Mouse (Mus musculus) adrenal gland, postnatal 10 days (tissue): ENCODE measurements around the gene Chit1. TPM values are rescaled to one million over a fixed set of nuclear protein-coding genes. Genes with fewer than 3 reads are reported as not detected.

Experiments
- DNase-seq: peaks from one replicate; pipeline ENCODE4 v3.0.0; 2021; ENCODE audit warnings: mixed read lengths
- long read RNA-seq, 2 experiments: library from polyadenylated mRNA; stranded (forward); transcript quantifications; one replicate each; pipeline ENCODE4 v2.0.0; 2021
- total RNA-seq, 2 experiments: library from RNA; stranded (reverse); gene quantifications; 2 replicates each; pipeline ENCODE4 v1.2.3; 2021

Gene Chit1
- under 1 TPM in 1 of 2 experiments, not detected in 1; 0.15 TPM for total RNA-seq
- long read RNA-seq, experiment 1, partial matches to known transcripts = 0 of 1 reads
- long read RNA-seq, experiment 1, other reads (novel, unspliced or antisense) = 1 of 1 reads
- long read RNA-seq, experiment 2 = 0 reads

DNA sequence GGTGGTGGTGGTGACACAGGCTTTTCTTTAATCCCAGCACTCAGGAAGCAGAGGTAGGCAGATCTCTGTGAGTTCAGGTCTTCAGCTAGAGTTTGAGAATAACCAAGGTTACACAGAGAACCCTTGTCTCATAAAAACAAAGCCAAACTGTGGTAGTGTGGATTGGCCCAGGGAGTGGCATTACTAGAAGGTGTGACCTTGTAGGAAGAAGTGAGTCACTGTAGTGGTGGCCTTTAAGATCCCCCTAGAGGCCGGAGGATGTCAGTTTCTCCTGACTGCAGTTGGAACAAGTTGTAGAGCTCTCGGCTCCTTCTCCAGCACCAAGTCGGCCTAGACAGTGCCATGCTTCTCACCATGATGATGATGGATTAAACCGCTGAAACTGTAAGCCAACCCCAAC, at the start of gene Chit1:
Gene Chit1 (plus strand): TSS at position 264 of the 400 bp plus-strand sequence.
- DNase-seq = no peak

DNA sequence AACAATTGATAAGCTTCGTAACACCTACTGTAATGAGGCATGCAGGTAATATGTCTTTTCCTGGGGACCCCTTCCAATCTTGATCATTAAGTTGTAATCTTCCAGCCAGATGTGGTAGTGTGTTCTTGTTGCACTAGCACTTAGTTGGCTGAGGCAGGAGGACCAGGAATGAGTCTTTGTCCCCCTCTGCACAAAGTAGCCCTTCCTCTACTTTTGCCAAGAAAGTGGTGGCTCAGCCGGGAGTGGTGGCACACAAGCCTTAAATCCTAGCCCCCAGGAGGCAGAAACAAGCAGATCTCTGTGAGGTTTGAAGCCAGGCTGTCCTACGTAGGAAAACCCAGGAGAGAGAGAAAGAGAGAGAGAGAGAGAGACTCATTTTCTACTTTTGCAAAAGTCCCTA, 49.1 kb upstream of the Chit1 start:
- DNase-seq = no peak

DNA sequence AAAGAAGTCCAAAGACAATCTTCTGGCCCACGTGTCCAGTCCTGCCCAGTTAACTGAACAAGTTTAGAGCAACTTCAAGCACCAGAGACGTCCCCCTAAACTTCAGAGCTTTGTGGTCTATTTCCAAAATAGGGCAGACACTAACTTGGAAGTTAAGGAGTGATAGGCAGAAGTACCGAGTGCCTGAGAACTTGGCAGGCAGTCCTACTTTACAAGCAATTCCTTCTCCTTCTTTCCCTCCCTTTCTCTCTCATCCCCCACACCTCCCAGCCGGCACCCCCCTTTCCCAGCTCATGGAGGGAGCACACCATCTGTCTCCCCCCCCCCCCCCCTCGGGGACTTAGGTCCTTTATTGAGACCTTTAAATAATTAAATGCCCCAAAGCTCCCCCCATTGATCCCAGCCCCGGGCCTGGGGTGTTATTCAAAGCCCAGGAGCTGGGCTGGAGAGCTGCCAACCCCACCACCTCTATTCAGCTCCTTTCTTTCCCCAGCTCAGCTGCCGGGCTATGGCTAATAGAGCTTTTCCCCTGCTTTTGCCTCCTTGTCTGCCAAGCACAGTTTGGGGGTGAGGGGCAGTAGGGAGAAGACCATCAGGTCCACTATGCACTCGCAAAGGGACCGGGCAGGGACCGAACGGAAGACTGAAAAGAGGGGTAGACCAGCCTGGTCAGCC, 48.5 kb upstream of the Chit1 start:
- peak; percentile 42 for DNase-seq

DNA sequence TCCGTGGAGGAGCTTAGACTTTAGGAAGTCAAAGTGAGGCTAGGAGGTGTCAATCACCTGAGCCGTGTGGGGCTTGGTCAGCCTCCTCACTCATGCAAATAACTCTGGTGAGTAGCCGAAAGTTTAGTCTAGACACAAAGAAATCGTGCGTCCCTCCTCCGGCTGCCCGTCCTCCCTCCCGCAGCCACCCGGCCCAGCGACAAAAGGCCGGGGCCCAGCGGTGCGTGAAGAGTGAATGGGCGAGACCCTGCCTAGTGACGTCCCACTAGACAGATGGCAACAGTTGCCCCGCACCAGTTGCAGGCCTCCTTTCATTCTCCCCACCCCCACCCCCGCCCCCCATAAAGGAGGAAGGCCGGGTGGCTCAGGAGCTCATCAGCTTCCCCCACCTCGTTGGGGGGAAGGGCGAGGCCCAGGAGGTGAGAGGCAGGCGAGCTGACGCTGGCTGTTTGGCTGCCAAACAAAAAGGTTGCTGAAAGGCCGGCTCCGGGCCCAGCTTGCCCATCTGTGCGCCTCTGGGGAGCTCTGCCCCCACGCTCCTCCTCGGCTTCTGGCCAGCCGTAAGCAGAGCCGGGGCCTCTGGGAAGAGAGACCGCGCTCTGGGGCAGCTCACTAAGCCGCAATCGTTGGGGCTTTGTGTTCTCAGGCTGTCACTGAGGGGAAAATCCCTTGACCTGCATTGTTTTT, 47.8 kb upstream of the Chit1 start:
- DNase-seq = peak; percentile 84

DNA sequence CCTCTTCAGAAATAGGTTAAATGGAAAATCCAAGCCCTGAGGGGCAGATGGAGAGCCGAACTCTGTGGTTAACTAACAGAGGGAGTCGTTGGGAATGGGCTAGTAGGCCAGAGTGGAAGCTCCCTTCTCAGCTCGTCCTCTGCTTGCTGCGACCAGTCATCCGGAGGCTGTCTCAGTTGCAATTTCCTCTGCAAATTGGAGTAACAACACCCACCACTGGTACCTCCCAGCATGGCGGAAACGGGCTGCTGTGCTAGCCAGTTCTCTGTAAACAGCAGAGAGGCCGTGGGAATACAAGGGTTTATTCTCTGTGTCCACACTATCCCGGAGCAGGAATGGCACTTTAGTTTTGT, 47.3 kb upstream of the Chit1 start:
- DNase-seq = peak; percentile 54

DNA sequence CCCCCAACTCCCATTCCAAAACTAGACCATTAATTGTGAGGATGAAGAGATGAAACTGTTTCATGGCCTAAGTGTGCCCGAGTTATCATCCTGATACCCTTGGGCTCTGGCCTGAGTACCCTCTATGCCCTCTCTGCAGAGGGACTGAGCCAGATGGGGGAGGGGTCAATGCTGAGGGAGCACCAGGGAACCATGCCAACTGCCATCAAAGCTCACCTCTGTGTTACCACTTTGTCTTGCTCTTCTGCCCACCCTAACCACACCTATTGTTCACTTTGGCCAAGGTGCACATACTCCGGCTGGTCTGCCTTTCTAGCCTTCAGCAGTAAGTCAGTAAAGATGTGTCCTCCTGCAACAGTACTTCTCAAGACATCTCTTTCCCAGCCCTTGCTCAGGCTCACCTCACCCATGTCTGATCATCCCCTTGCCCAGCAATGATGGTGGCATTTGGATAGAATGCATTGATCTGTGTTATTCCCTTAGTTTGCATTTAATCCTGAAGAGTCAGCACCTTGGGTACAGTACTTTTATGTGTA, 46.7 kb upstream of the Chit1 start:
- DNase-seq = no peak

DNA sequence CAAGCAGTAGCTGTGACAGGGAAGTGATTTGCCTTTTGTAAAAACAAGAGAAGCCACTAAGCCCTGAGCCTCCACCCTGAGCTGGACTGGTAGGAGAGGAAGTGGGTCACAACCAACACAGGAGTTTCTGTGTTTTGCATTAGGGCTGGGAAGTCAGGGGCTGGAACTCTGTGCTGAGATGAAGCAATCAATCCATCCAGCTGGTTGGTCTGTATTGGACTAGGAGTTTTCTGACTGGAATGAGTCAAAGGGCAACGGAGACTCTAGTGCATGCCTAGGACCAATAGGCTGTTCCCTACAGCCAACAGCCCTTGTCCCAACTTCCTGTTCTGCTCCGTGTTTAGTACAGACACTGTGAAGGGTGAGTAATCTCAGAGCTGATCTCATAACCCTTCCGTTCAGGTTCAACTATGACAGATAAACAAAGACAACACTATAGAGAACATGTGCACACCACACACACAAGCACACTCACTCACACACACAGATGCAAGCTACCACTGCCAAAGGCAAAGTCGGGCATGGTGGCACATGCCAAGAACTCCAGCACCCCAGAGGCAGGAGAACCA, 45.7 kb upstream of the Chit1 start:
- DNase-seq = peak; percentile 40

DNA sequence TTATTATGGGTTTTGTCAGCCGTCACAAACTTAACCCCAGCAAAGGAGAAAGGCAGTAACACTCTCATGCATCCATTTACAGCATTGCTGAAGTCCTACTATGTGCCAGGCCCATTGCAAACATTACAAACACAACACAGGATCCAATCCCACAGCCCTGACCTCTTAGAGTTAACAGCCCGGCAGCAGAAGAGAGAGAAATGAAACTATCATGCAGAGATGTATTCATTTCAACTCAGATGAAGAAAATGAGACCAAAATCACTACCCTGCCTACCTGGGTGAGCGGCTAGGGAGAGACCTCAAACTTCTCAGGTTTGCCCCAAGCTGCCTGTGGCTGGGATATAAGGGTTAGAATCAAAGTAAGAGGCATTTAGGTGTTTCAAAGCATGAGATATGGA, 44.5 kb upstream of the Chit1 start:
- DNase-seq = no peak

DNA sequence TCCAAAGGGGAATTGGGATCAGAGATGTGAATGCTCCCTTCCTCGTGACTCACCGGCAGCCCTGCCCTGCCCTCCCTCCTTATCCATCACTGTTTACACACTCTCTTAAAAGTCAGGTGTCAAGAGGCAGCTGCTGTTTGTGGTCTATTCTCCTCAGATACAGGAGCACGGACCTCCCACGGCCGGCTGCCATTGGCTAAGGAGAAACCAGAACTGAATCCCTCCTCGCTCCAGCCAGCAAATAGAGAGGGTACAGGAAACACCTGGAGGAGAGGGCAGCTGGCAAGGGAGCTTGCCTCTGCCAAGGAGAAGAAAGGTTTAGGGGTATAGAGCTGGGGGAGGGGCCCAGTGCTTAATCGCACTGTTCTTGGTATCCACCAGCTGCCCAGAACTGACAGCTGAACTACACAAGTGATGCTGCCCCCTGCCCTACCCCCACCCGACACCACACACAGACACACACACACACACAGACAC, 43.9 kb upstream of the Chit1 start:
- peak; percentile 52 for DNase-seq

DNA sequence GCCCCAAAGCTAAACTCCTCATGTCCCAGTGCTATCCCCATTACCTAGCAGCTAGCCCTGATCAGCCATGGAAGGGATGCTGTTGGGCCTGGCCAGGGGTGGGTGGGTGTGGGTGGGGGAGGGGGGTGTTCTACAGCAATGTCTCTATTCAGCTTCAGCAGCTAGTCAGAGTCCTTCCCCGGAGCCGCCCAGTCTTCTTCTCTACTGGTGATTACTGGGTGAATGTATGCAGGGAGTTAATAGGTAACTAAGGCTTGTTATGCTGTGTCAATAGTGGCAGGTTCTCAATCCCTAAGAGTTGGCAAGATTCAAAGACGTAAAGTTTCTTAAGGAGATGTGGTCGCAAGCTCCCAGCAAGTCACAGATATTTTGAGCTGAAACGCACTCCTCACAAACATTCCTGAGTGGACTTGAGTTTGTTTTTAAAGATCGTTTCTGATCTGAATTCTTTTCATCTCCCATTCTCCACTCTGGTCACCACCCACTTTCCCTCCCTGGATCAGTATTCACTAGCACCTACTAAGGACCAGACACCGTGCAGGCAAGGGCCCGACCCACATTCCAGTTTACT, 40.9 kb upstream of the Chit1 start:
- DNase-seq = no peak

DNA sequence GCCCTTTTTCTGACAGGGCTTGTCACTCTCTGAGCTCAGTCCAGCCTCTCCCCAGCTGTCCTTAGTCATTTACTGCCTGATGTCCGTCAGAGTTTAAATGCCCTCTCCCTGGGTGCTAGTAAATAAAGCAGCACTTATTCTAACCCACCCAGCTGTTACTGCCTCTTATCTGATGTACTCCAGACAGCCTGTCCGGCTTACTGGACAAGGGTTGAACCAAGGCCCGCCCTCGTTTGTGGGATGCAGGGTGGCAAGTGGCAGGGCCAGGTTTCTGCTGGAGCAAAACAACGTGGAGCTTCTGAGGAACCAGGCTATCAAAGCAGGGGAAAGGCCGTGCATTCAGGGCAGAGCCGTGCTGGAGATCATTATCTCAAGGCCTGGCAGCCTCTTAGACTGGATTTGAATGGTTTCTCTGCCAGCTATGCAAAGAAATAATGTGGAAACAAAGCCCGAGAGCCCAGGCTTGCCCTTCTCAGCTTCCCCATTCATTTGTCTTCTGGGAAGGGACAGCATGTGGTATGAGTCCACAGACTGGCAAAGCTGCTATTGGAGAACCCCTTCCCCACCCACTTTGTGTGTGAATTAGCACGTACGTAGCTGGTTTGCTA, 39.5 kb upstream of the Chit1 start:
- peak; percentile 48 for DNase-seq

DNA sequence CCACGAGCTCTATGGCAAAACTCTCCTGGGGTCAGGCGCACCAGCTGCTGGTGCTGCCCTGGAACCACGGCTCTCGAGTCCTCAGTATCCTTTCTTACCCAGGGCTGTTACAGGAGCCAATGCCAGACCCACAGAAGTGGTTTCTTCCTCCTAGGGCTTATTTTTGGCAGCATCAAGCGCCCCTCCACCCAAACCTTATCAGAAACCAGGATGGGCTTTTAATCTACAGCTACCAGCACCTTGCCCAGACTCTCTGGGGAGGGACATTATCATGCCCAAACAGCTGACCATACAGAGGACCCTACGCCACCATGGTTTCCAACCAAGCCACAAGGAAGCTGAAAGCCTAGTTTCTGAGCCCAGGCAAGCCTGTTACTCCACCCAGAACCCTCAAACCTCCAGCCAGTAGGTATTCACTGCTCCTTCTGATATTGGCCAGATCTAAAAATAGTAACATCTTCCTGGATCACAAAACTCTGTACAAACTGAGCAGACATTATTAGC, 37.9 kb upstream of the Chit1 start:
- no peak for DNase-seq

DNA sequence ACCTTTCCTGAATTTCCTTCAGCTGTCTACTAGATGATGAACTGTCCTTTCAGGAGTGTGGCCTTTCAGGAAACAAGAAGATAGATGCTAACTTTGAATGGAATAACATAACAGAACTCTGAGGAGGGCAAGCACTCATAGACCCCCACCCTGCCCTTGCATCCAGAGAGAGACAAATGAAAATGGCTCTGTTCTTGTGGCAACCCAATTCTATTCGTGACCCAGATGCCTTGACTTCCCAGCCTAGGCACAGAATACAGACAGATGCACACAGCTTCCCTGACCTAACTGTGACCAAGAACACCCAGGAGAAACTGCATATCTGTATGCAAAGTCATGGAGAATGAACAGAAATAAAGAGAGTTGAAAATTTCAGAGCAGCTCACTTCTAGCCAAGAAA, 37.4 kb upstream of the Chit1 start:
- no peak for DNase-seq

DNA sequence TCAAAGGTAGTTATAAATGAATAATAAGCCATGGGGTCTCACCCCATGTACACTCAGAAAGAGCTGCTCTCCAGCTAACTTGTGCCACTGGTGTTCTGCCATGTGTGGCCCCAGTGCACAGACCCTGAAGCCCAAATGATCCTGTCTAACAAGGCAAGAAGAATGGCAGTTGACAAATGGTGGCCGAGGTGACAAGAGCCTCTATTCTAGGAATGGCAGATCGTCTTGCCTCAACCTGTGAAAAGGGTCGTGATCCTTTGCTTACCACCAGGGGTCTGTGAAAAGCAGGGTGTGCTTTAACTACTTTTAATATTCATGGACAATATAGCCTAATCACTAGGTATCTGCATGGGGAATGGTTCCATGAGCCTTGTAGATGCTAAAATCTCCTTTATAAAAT, 36.9 kb upstream of the Chit1 start:
- no peak for DNase-seq

DNA sequence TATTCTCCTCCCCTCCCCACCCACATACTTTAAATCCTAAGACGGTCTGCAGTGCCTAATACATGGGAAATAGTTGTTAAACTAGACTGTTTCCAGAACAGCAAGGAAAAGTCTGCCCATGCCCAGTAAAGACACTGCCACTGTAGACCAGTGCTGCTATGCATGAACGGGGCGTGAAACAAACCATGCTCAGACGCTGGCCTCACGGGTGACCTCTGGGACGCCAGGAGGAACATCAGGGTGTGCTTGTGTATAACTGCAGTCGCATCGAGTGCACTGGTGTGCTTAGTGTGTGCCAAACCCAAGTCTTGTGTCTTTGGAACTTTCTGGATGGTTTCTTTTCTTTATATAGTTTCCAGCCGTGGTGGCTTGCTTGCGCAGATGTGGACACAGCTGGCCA, 36.4 kb upstream of the Chit1 start:
- no peak for DNase-seq

DNA sequence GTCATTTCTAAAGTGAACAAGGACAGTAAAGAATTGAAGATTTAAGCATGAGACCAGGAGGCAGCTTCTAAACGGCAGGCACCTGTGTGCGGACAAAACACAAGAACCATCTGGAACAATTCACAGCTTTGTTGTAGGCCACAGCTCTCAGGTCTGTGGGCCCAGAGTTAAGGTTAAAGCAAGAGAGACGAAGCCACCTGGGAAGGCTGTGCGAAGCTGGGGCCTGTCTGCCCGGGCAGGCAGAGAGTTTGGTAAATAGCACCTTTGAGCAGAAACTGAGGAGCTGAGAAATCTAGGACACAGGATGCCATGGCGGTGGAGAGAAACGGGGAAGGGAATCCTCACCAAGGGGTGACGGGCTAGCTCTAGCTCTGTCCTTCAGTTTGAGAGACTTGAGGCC, 35.5 kb upstream of the Chit1 start:
- no peak for DNase-seq

DNA sequence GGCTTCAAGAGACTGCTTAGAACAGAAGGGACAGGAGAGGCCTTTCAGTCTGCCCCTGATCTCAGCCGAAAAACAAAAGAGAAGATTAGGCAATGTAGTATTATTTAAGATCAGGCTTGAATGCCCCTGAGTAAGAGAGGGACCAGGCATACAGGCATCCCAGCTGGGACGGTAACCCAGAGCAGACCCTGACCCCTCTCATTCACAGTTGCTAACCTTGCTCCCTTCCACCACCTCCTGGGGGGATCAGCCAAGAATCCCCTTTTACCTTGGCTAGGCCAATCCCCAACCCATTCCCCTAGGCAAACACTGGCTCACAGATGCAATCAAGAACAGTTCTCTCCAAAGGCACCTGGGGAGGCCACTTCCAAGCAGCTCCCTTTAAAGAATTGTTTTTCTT, 34.3 kb upstream of the Chit1 start:
- no peak for DNase-seq

DNA sequence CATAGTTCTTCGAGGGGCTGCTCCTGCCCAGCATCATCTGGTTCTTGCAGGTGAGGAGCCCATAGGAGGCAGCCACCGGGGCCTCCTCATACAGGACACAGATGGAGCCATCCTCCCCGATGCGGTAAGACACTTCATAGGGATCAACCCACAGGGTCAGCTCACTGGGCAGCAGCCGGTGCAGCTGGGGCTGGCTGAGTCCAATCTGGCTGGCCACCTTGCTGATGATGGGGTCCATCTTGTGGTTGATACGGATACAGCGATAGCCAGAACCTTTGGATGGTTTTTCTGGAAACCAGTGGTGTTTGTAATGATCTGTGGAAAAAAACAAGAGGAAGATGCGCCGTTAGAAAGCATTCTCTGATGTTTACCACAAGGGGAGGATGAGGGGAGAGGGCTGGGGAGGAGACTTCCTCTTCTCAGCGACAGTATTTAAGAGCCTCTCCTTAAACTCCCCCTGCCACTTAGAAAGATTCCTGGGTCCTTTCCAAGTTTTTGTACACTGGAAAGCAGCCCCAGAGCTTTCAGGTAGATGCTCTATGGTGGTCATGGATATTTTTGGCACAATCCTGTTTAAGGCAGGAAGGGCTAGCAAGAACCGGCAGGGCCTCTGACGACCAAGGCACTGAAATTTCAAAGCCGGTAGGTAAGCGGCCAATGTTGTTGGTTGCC, 33.5 kb upstream of the Chit1 start:
- no peak for DNase-seq

DNA sequence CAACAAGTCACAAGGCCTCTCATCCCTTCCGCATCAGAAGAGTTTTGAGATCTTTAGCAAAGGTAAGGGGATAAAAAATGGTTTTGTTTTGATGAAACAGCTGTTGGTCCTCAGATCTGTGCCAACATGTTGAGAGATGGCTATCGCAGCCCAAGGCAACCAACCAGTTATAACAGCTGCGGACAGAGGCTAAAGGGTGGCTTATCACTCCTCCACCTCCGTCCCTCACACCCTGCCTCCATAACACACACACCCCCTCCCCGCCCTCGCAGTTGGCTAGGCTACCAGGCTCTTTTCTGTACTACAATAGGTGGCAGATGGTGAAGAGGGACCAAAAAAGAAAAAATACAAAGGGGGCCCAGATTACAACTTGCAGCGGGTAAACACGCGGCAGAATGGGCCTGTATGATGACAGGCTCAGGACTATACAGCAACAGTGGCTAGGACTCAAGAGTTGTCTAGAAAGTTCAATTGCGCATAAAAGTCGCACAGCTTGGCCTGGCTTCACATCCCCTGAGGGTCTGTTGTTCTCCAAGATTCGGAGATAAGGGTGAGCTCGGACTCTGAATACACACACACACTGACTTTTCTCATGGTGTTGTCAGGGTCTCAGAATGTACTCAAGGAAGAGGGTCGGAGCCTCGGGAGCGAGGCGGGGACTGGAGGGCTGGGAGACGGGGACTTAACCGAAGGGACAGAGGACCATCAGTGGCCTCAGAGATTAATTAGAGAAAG, 32.8 kb upstream of the Chit1 start:
- peak; percentile 43 for DNase-seq

DNA sequence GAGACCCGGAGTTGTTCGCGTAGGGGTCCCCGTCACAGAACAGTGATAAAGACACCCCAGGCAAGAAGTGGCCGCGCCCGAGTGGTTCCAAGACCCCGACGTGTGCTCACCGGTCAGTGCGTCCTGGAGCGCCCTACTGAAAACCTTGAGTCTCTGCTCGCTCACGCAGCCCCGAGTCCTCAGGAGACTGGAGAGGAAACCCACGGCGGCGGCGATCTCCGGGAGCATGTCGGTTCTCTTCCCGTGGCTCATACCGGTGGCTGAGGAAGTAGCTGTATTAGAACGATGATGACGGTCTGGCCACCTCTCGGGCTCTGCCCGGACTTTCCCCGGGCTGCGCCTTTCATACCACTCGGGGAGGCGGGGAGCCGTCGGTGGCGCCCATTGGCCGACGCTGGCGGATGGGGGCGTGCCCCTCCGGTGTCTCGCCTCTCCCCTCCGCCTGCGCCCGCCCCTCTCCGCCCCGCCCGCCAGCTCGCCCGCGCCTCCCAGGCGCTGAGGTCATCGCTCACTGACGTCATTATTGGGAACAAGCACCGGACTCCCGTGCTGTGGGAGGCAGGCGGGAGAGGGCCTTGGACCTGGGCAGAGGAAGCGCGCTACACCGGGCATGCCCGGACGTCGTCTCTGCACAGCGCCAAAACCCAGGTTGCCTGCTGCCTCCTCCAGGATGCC, 32.1 kb upstream of the Chit1 start, which contains the start of gene Btg2:
Gene Btg2 (minus strand): TSS at position 319 of the 675 bp plus-strand sequence.
- peak; percentile 99 for DNase-seq
